Mouse (Mus musculus): ENCODE measurements at regions not wholly inside any gene's neighbourhood (a gene's known extent, or its start where the extent isn't known, plus 50 kb on each side); places are given as distances from the start of the nearest gene placed in this dataset.

GRCm38 (mm10) chr5:49816751-49817150, 242.1 kb downstream of the Adgra3 start:
- Histone ChIP-seq H3K36me3 (ENCODE audit: control insufficient read depth, insufficient read depth, low read length) (no peaks in the 10 kb centered on the region), H3K4me2 (ENCODE audit: low read length) (no peak overlapping the region), H3K4me1 (ENCODE audit: control insufficient read depth, insufficient read depth, low read length) (no peaks in the 10 kb centered on the region), H3K9me3 (ENCODE audit: control insufficient read depth, low read length) (no peaks in the 10 kb centered on the region), H3K27me3 (ENCODE audit: control insufficient read depth, insufficient read depth, low read length) (no peaks in the 10 kb centered on the region), H3K9ac (replicated peaks; ENCODE audit: low read length) (no peak overlapping the region), H3K4me3 (replicated peaks; ENCODE audit: low read depth, low read length) (no peak overlapping the region), H3K27ac (replicated peaks; ENCODE audit: low read depth, low read length) (no peak overlapping the region)
- DNase-seq = no peak
- 80% methylated on average over 3 of the region's 3 CpGs for WGBS
- ATAC-seq (ENCODE audit: low FRiP score, low TSS enrichment) = no peak

DNA sequence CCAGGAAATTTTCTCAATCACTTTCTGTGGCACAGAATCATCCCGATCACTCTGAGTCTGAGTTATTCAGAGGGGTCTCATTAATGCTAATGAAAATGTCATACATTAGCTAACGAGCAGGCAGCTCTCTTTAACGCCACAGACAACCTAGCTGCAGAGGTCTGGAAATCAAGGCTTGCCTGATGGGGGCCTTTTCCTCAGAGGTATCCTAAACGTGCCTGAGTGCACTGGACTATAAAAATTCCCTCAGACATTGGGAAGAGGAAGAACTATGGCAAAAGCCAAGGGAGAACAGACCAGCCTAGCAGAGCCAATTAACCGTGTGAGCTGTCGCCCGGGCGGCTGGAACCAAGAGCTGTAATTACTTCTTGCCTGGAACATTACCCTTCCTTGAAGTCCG, 245.5 kb downstream of the Adgra3 start:
- no peaks in the 10 kb centered on the region for H3K4me1 ChIP-seq (ENCODE audit: control insufficient read depth, insufficient read depth, low read length)
- no peak overlapping the region for H3K9ac ChIP-seq (replicated peaks; ENCODE audit: low read length)
- 67% methylated on average over 9 of the region's 9 CpGs for WGBS
- H3K4me3 ChIP-seq (replicated peaks; ENCODE audit: low read depth, low read length) = no peak overlapping the region
- H3K27me3 ChIP-seq (ENCODE audit: control insufficient read depth, insufficient read depth, low read length) = no peaks in the 10 kb centered on the region
- ATAC-seq (ENCODE audit: low FRiP score, low TSS enrichment) = no peak
- no peaks in the 10 kb centered on the region for H3K9me3 ChIP-seq (ENCODE audit: control insufficient read depth, low read length)
- H3K27ac ChIP-seq (replicated peaks; ENCODE audit: low read depth, low read length) = no peak overlapping the region
- H3K4me2 ChIP-seq (ENCODE audit: low read length) = no peak overlapping the region
- no peak for DNase-seq
- no peaks in the 10 kb centered on the region for H3K36me3 ChIP-seq (ENCODE audit: control insufficient read depth, insufficient read depth, low read length)

GRCm38 (mm10) chr5:49788494-49789160, 263.9 kb upstream of the Kcnip4 start:
- Histone ChIP-seq H3K27ac (replicated peaks; ENCODE audit: low read depth, low read length) (no peak overlapping the region), H3K27me3 (ENCODE audit: control insufficient read depth, insufficient read depth, low read length) (no peaks in the 10 kb centered on the region), H3K4me1 (ENCODE audit: control insufficient read depth, insufficient read depth, low read length) (no peaks in the 10 kb centered on the region), H3K9ac (replicated peaks; ENCODE audit: low read length) (no peak overlapping the region), H3K4me2 (ENCODE audit: low read length) (no peak overlapping the region), H3K36me3 (ENCODE audit: control insufficient read depth, insufficient read depth, low read length) (no peaks in the 10 kb centered on the region), H3K9me3 (ENCODE audit: control insufficient read depth, low read length) (no peaks in the 10 kb centered on the region), H3K4me3 (replicated peaks; ENCODE audit: low read depth, low read length) (no peak overlapping the region)
- no peak for DNase-seq
- 87% methylated on average over 11 of the region's 11 CpGs for WGBS
- peak; percentile 24; the same call in 1 of the 2 replicates for ATAC-seq (ENCODE audit: low FRiP score, low TSS enrichment)

DNA sequence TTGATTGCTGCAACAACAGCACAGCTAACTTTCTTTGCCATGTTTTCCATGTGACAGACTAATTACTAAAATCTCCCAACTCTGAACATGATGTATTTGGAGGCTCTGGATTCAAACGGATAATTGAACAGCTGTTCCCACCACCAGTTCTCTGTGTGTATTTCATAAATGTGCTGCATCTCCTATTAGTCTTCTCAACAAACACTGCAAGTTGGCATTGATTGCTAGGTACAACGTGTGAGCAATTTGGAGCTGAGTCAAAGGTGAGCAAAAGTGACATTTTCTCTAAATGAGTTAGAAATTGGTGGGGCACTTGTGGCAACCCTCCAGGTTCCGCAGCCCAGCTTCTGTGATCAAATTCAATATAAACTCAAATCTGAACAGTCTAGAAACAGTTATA, 259.0 kb upstream of the Kcnip4 start:
- Histone ChIP-seq H3K4me2 (ENCODE audit: low read length) (no peak overlapping the region), H3K27ac (replicated peaks; ENCODE audit: low read depth, low read length) (no peak overlapping the region), H3K4me1 (ENCODE audit: control insufficient read depth, insufficient read depth, low read length) (no peaks in the 10 kb centered on the region), H3K36me3 (ENCODE audit: control insufficient read depth, insufficient read depth, low read length) (no peaks in the 10 kb centered on the region), H3K27me3 (ENCODE audit: control insufficient read depth, insufficient read depth, low read length) (no peaks in the 10 kb centered on the region), H3K4me3 (replicated peaks; ENCODE audit: low read depth, low read length) (no peak overlapping the region), H3K9me3 (ENCODE audit: control insufficient read depth, low read length) (no peaks in the 10 kb centered on the region), H3K9ac (replicated peaks; ENCODE audit: low read length) (no peak overlapping the region)
- 81% methylated on average over 3 of the region's 3 CpGs for WGBS
- DNase-seq = no peak
- ATAC-seq (ENCODE audit: low FRiP score, low TSS enrichment) = no peak

- Histone ChIP-seq H3K4me1 (ENCODE audit: control insufficient read depth, insufficient read depth, low read length) (no peaks in the 10 kb centered on the region), H3K27me3 (ENCODE audit: control insufficient read depth, insufficient read depth, low read length) (no peaks in the 10 kb centered on the region), H3K36me3 (ENCODE audit: control insufficient read depth, insufficient read depth, low read length) (no peaks in the 10 kb centered on the region), H3K9me3 (ENCODE audit: control insufficient read depth, low read length) (no peaks in the 10 kb centered on the region), H3K4me2 (ENCODE audit: low read length) (no peak overlapping the region), H3K27ac (replicated peaks; ENCODE audit: low read depth, low read length) (no peak overlapping the region), H3K9ac (replicated peaks; ENCODE audit: low read length) (no peak overlapping the region), H3K4me3 (replicated peaks; ENCODE audit: low read depth, low read length) (no peak overlapping the region)
- no peak for DNase-seq
- WGBS = 81% methylated on average over 4 of the region's 4 CpGs
- no peak for ATAC-seq (ENCODE audit: low FRiP score, low TSS enrichment)
Observed at GRCm38 (mm10) chr5:49761054-49761453, 236.3 kb upstream of the Kcnip4 start.

DNA sequence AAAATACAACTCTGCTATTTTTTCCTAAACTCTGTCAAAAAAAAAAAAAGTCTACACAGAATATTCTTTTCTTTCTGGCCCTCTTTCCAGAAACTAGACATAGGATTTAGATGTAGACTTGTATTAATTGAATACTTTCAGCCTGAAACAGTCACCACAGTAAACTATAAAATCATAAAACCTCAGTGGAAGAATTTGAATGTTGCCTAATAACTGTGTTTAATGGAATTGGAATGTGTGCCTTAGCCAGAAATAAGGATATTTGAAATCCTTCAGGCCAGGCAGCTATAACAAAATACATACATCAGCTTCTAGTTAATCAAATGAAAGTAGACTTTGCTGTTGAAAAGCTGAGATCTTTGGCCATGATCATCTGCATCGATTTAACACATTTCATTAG, 230.8 kb upstream of the Kcnip4 start:
- DNase-seq (no peak), ATAC-seq (ENCODE audit: low FRiP score, low TSS enrichment) (no peak)
- no peak overlapping the region for H3K27ac ChIP-seq (replicated peaks; ENCODE audit: low read depth, low read length)
- WGBS = 89% methylated on average over 1 of the region's 1 CpGs
- no peak overlapping the region for H3K4me2 ChIP-seq (ENCODE audit: low read length)
- no peak overlapping the region for H3K4me3 ChIP-seq (replicated peaks; ENCODE audit: low read depth, low read length)
- H3K9me3 ChIP-seq (ENCODE audit: control insufficient read depth, low read length) = no peaks in the 10 kb centered on the region
- H3K4me1 ChIP-seq (ENCODE audit: control insufficient read depth, insufficient read depth, low read length) = no peaks in the 10 kb centered on the region
- no peak overlapping the region for H3K9ac ChIP-seq (replicated peaks; ENCODE audit: low read length)
- no peaks in the 10 kb centered on the region for H3K36me3 ChIP-seq (ENCODE audit: control insufficient read depth, insufficient read depth, low read length)
- H3K27me3 ChIP-seq (ENCODE audit: control insufficient read depth, insufficient read depth, low read length) = no peaks in the 10 kb centered on the region

- Histone ChIP-seq H3K4me3 (replicated peaks; ENCODE audit: low read depth, low read length) (no peak overlapping the region), H3K4me2 (ENCODE audit: low read length) (no peak overlapping the region), H3K9me3 (ENCODE audit: control insufficient read depth, low read length) (no peaks in the 10 kb centered on the region), H3K27me3 (ENCODE audit: control insufficient read depth, insufficient read depth, low read length) (no peaks in the 10 kb centered on the region), H3K9ac (replicated peaks; ENCODE audit: low read length) (no peak overlapping the region), H3K27ac (replicated peaks; ENCODE audit: low read depth, low read length) (no peak overlapping the region), H3K36me3 (ENCODE audit: control insufficient read depth, insufficient read depth, low read length) (no peaks in the 10 kb centered on the region), H3K4me1 (ENCODE audit: control insufficient read depth, insufficient read depth, low read length) (no peaks in the 10 kb centered on the region)
- DNase-seq (peak; percentile 3), ATAC-seq (ENCODE audit: low FRiP score, low TSS enrichment) (no peak)
- WGBS = 19% methylated on average over 1 of the region's 1 CpGs
Observed at GRCm38 (mm10) chr5:49712607-49713006, 187.9 kb upstream of the Kcnip4 start.

- H3K27me3 ChIP-seq (ENCODE audit: control insufficient read depth, insufficient read depth, low read length) = no peaks in the 10 kb centered on the region
- H3K4me1 ChIP-seq (ENCODE audit: control insufficient read depth, insufficient read depth, low read length) = no peaks in the 10 kb centered on the region
- H3K36me3 ChIP-seq (ENCODE audit: control insufficient read depth, insufficient read depth, low read length) = no peaks in the 10 kb centered on the region
- H3K4me2 ChIP-seq (ENCODE audit: low read length) = no peak overlapping the region
- no peak overlapping the region for H3K27ac ChIP-seq (replicated peaks; ENCODE audit: low read depth, low read length)
- ATAC-seq (ENCODE audit: low FRiP score, low TSS enrichment) (no peak), DNase-seq (no peak)
- no peak overlapping the region for H3K4me3 ChIP-seq (replicated peaks; ENCODE audit: low read depth, low read length)
- 86% methylated on average over 4 of the region's 4 CpGs for WGBS
- no peaks in the 10 kb centered on the region for H3K9me3 ChIP-seq (ENCODE audit: control insufficient read depth, low read length)
- H3K9ac ChIP-seq (replicated peaks; ENCODE audit: low read length) = no peak overlapping the region
Observed at GRCm38 (mm10) chr5:49682156-49682555, 157.4 kb upstream of the Kcnip4 start.

DNA sequence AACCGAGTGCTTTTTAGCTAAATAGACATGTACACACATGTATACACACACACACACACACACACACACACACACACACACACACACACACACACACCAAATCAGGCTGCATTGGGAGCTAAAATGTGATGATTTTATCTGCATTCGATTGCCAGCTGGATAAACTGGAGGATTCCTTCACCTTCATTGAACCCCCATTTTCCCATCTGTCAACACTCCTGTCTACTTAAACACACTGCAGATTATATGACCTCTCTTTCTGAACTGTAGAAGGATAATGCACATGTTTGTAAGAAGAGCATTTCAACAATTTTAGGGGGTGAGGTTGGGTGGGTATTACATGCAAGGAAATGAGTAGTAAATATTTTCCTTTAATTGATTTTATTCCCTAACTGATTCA, 156.8 kb upstream of the Kcnip4 start:
- no peak overlapping the region for H3K9ac ChIP-seq (replicated peaks; ENCODE audit: low read length)
- H3K4me2 ChIP-seq (ENCODE audit: low read length) = no peak overlapping the region
- H3K4me3 ChIP-seq (replicated peaks; ENCODE audit: low read depth, low read length) = no peak overlapping the region
- H3K4me1 ChIP-seq (ENCODE audit: control insufficient read depth, insufficient read depth, low read length) = no peaks in the 10 kb centered on the region
- WGBS = 79% methylated on average over 2 of the region's 2 CpGs
- no peaks in the 10 kb centered on the region for H3K9me3 ChIP-seq (ENCODE audit: control insufficient read depth, low read length)
- no peaks in the 10 kb centered on the region for H3K36me3 ChIP-seq (ENCODE audit: control insufficient read depth, insufficient read depth, low read length)
- no peak overlapping the region for H3K27ac ChIP-seq (replicated peaks; ENCODE audit: low read depth, low read length)
- H3K27me3 ChIP-seq (ENCODE audit: control insufficient read depth, insufficient read depth, low read length) = no peaks in the 10 kb centered on the region
- DNase-seq (no peak), ATAC-seq (ENCODE audit: low FRiP score, low TSS enrichment) (no peak)
